Mouse (Mus musculus) neural tube, embryonic 10.5 days (tissue): ENCODE data around the gene Tbc1d19.

Experiments
- DNase-seq: peaks from one replicate; pipeline ENCODE4 v3.0.0-alpha.2; 2017; ENCODE audit warnings: low spot score; ENCODE audit errors: extremely low spot score

Tbc1d19 gene

GRCm38 (mm10) chr5:53948606-53949266, 139.3 kb downstream of the Tbc1d19 start:
- DNase-seq, result no peak

- DNase-seq, result no peak
These were observed 140.8 kb downstream of the Tbc1d19 start for GRCm38 (mm10) chr5:53950189-53950588.

- DNase-seq, result no peak
These were observed 143.8 kb downstream of the Tbc1d19 start for GRCm38 (mm10) chr5:53953216-53953615.
